Mouse (Mus musculus) bone marrow, adult 2 months (tissue): ENCODE results near the gene Hist1h4n.

Experiments used
- CTCF ChIP-seq: fragments of 200-500 bp; IDR thresholded peaks from 2 replicates; pipeline ENCODE4 v1.5.1; 2011; ENCODE audit warnings: low read length, control low read depth; ENCODE audit not compliant: control insufficient read depth, insufficient read depth
- POLR2A ChIP-seq: fragments of 200-500 bp; IDR thresholded peaks from 2 replicates; pipeline ENCODE4 v1.6.1; 2011; ENCODE audit warnings: low read depth, mild to moderate bottlenecking, control low read depth, low read length, borderline replicate concordance; ENCODE audit not compliant: control insufficient read depth

DNA sequence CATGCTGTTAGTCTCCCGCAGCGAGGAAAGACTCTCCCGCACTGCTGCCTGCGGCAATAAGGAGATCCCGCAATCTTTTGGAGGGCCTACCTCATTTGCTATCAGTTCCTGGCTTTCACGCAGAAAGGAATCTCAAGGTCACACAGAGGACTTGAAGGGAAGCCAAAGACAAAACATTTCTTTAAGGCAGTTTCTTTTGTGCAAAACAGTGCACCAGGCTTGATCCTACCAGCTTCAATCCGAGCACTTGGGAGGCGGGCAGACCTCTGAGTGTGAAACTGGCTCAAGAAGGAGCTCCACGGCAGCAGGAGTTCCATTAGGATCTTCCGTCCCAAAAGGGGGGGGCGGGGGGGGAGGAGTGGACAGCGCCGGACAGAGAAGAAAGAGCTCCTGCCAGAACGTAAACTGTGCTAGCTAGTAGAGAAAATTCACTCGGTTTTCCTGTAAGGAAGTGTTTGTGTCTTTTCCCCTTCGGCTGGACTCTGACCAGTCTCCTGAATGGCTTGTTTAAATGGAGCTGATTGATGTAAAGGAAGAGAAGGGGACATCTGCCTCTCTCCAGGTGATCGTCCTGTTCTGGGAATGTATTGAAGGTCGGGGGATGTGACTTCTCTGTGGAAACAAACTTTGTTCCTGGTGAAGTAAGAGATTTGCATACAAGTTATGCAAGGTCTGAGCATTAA lies 41.3 kb downstream of the Hist1h4n start:
- no peak for TF ChIP-seq CTCF
- TF ChIP-seq POLR2A: no peak
